Mouse (Mus musculus) hindbrain, embryonic 12.5 days (tissue): ENCODE data around the gene Sorcs3. TPM values are rescaled to one million over a fixed set of nuclear protein-coding genes. Genes with fewer than 3 reads are reported as not detected.

Source experiments
- ATAC-seq: fragments of 200-750 bp; cut with Nextera tagmentation; 2 replicates; pipeline ENCODE4 v1.8.0; 2017; ENCODE audit warnings: moderate TSS enrichment; ENCODE audit not compliant: low FRiP score
- H3K27ac ChIP-seq: fragments of 300-500 bp; sonication (generic); 2 replicates; pipeline ENCODE4 v1.5.1; 2016; ENCODE audit warnings: mild to moderate bottlenecking
- H3K27me3 ChIP-seq: fragments of 300-500 bp; sonication (generic); 2 replicates; pipeline ENCODE4 v1.6.1; 2016; ENCODE audit warnings: mild to moderate bottlenecking
- H3K36me3 ChIP-seq: fragments of 300-500 bp; sonication (generic); 2 replicates; pipeline ENCODE4 v1.6.1; 2016; ENCODE audit warnings: mild to moderate bottlenecking
- H3K4me1 ChIP-seq: fragments of 300-500 bp; sonication (generic); 2 replicates; pipeline ENCODE4 v1.6.1; 2016
- H3K4me2 ChIP-seq: fragments of 300-500 bp; sonication (generic); replicated peaks from 2 replicates; pipeline ENCODE4 v1.6.1; 2016; ENCODE audit warnings: mild to moderate bottlenecking
- H3K4me3 ChIP-seq: fragments of 300-500 bp; sonication (generic); 2 replicates; pipeline ENCODE4 v1.5.1; 2016; ENCODE audit warnings: mild to moderate bottlenecking
- H3K9ac ChIP-seq: fragments of 300-500 bp; sonication (generic); 2 replicates; pipeline ENCODE4 v1.6.1; 2016; ENCODE audit warnings: mild to moderate bottlenecking, moderate library complexity
- H3K9me3 ChIP-seq: fragments of 300-500 bp; sonication (generic); replicated peaks from 2 replicates; pipeline ENCODE4 v1.6.1; 2016; ENCODE audit warnings: mild to moderate bottlenecking
- WGBS: fragments of 180-500 bp; shearing (Covaris S2); methylation state at CpG from one replicate; pipeline ENCODE4 v1.1.7; 2016; 5-methylcytosine and 5-hydroxymethylcytosine counted together
- polyA plus RNA-seq: library from polyadenylated mRNA; unstranded; fragments of >200 nt; fragmentation: Nextera tagmentation; extraction: Ambion mirVana; gene quantifications from 2 replicates; pipeline ENCODE4 v1.2.1, GENCODE M21; 2016

Gene Sorcs3
- polyA plus RNA-seq, 1 experiment from 2014 or later: 7.6 TPM

GRCm38 (mm10) chr19:48338098-48338497 is 132.3 kb downstream of the Sorcs3 start:
- no peak for ATAC-seq
- Histone ChIP-seq H3K9ac (no peak overlapping the region), H3K4me3 (no peak overlapping the region), H3K27me3 (peaks cover 4% of the 10 kb centered on the region; the same call in 1 of the 2 replicates), H3K27ac (no peak overlapping the region), H3K4me2 (no peak overlapping the region), H3K9me3 (no peaks in the 10 kb centered on the region), H3K36me3 (no peaks in the 10 kb centered on the region), H3K4me1 (peaks cover 4% of the 10 kb centered on the region)
- 89% methylated on average over 5 of the region's 5 CpGs for WGBS

- no peak overlapping the region for H3K9ac ChIP-seq
- WGBS: 64% methylated on average over 4 of the region's 4 CpGs
- H3K4me2 ChIP-seq: no peak overlapping the region
- H3K4me1 ChIP-seq: peaks cover 20% of the 10 kb centered on the region
- H3K36me3 ChIP-seq: no peaks in the 10 kb centered on the region
- no peak overlapping the region for H3K27ac ChIP-seq
- no peaks in the 10 kb centered on the region for H3K9me3 ChIP-seq
- no peak overlapping the region for H3K4me3 ChIP-seq
- ATAC-seq: no peak
- H3K27me3 ChIP-seq: peaks cover 4% of the 10 kb centered on the region; the same call in 1 of the 2 replicates
These were observed 136.9 kb downstream of the Sorcs3 start for GRCm38 (mm10) chr19:48342770-48343169.

GRCm38 (mm10) chr19:48343442-48343841 is 137.6 kb downstream of the Sorcs3 start:
- Histone ChIP-seq H3K4me1 (peaks cover 20% of the 10 kb centered on the region), H3K27ac (no peak overlapping the region), H3K4me2 (no peak overlapping the region), H3K36me3 (no peaks in the 10 kb centered on the region), H3K9me3 (no peaks in the 10 kb centered on the region), H3K9ac (no peak overlapping the region), H3K27me3 (peaks cover 4% of the 10 kb centered on the region; the same call in 1 of the 2 replicates), H3K4me3 (no peak overlapping the region)
- WGBS: 6% methylated on average over 7 of the region's 7 CpGs
- peak; percentile 60 for ATAC-seq

- H3K4me2 ChIP-seq: no peak overlapping the region
- H3K27ac ChIP-seq: no peak overlapping the region
- H3K36me3 ChIP-seq: no peaks in the 10 kb centered on the region
- no peak for ATAC-seq
- H3K4me3 ChIP-seq: no peak overlapping the region
- no peaks in the 10 kb centered on the region for H3K27me3 ChIP-seq
- H3K4me1 ChIP-seq: peaks cover 20% of the 10 kb centered on the region
- WGBS: 78% methylated on average over 5 of the region's 5 CpGs
- H3K9me3 ChIP-seq: no peaks in the 10 kb centered on the region
- H3K9ac ChIP-seq: no peak overlapping the region
These were observed 141.3 kb downstream of the Sorcs3 start for GRCm38 (mm10) chr19:48347116-48347515.

GRCm38 (mm10) chr19:48356806-48357205 is 151.0 kb downstream of the Sorcs3 start:
- H3K27me3 ChIP-seq: no peaks in the 10 kb centered on the region
- H3K4me1 ChIP-seq: no peaks in the 10 kb centered on the region
- H3K27ac ChIP-seq: no peak overlapping the region
- no peaks in the 10 kb centered on the region for H3K9me3 ChIP-seq
- 72% methylated on average over 2 of the region's 2 CpGs for WGBS
- H3K9ac ChIP-seq: no peak overlapping the region
- H3K36me3 ChIP-seq: no peaks in the 10 kb centered on the region
- H3K4me2 ChIP-seq: no peak overlapping the region
- no peak for ATAC-seq
- H3K4me3 ChIP-seq: no peak overlapping the region

- 85% methylated on average over 2 of the region's 2 CpGs for WGBS
- H3K9ac ChIP-seq: no peak overlapping the region
These were observed 156.3 kb downstream of the Sorcs3 start for GRCm38 (mm10) chr19:48362167-48362566.

GRCm38 (mm10) chr19:48368056-48368455 is 162.2 kb downstream of the Sorcs3 start:
- Histone ChIP-seq H3K27me3 (no peaks in the 10 kb centered on the region), H3K4me1 (no peaks in the 10 kb centered on the region), H3K27ac (no peak overlapping the region), H3K9ac (no peak overlapping the region), H3K36me3 (no peaks in the 10 kb centered on the region), H3K9me3 (no peaks in the 10 kb centered on the region), H3K4me3 (no peak overlapping the region), H3K4me2 (no peak overlapping the region)
- ATAC-seq: no peak
- WGBS: 37% methylated on average over 10 of the region's 10 CpGs

More at GRCm38 (mm10) chr19:48362167-48362566, 156.3 kb downstream of the Sorcs3 start:
- H3K9me3 ChIP-seq: no peaks in the 10 kb centered on the region
- H3K4me3 ChIP-seq: no peak overlapping the region
- no peaks in the 10 kb centered on the region for H3K4me1 ChIP-seq
- no peak overlapping the region for H3K4me2 ChIP-seq
- H3K27ac ChIP-seq: no peak overlapping the region
- H3K36me3 ChIP-seq: no peaks in the 10 kb centered on the region
- ATAC-seq: no peak
- no peaks in the 10 kb centered on the region for H3K27me3 ChIP-seq

- ATAC-seq: no peak
- H3K4me1 ChIP-seq: no peaks in the 10 kb centered on the region
These were observed 166.0 kb downstream of the Sorcs3 start for GRCm38 (mm10) chr19:48371787-48372186.

GRCm38 (mm10) chr19:48378006-48378540 is 172.2 kb downstream of the Sorcs3 start:
- Histone ChIP-seq H3K4me3 (no peak overlapping the region), H3K27ac (no peak overlapping the region), H3K4me2 (no peak overlapping the region), H3K9me3 (no peaks in the 10 kb centered on the region), H3K27me3 (no peaks in the 10 kb centered on the region), H3K36me3 (no peaks in the 10 kb centered on the region), H3K9ac (no peak overlapping the region), H3K4me1 (no peaks in the 10 kb centered on the region)
- ATAC-seq: no peak
- WGBS: 84% methylated on average over 11 of the region's 11 CpGs

More at GRCm38 (mm10) chr19:48371787-48372186, 166.0 kb downstream of the Sorcs3 start:
- no peak overlapping the region for H3K4me2 ChIP-seq
- no peak overlapping the region for H3K4me3 ChIP-seq
- no peaks in the 10 kb centered on the region for H3K27me3 ChIP-seq
- 90% methylated on average over 9 of the region's 9 CpGs for WGBS
- H3K9ac ChIP-seq: no peak overlapping the region
- no peaks in the 10 kb centered on the region for H3K36me3 ChIP-seq
- H3K27ac ChIP-seq: no peak overlapping the region
- H3K9me3 ChIP-seq: no peaks in the 10 kb centered on the region

- 92% methylated on average over 1 of the region's 1 CpGs for WGBS
These were observed 185.7 kb downstream of the Sorcs3 start for GRCm38 (mm10) chr19:48391551-48391950.

GRCm38 (mm10) chr19:48404774-48405495 is 199.1 kb downstream of the Sorcs3 start:
- Histone ChIP-seq H3K4me3 (no peak overlapping the region), H3K27ac (no peak overlapping the region), H3K27me3 (no peaks in the 10 kb centered on the region), H3K9ac (no peak overlapping the region), H3K4me2 (no peak overlapping the region), H3K9me3 (no peaks in the 10 kb centered on the region), H3K4me1 (peaks cover 6% of the 10 kb centered on the region; the same call in 1 of the 2 replicates), H3K36me3 (no peaks in the 10 kb centered on the region)
- ATAC-seq: no peak
- 49% methylated on average over 7 of the region's 7 CpGs for WGBS

More at GRCm38 (mm10) chr19:48391551-48391950, 185.7 kb downstream of the Sorcs3 start:
- Histone ChIP-seq H3K4me2 (no peak overlapping the region), H3K27me3 (no peaks in the 10 kb centered on the region), H3K9ac (no peak overlapping the region), H3K27ac (no peak overlapping the region), H3K36me3 (no peaks in the 10 kb centered on the region), H3K4me1 (no peaks in the 10 kb centered on the region), H3K4me3 (no peak overlapping the region), H3K9me3 (no peaks in the 10 kb centered on the region)
- no peak for ATAC-seq

GRCm38 (mm10) chr19:48408221-48408620 is 202.4 kb downstream of the Sorcs3 start:
- H3K4me3 ChIP-seq: no peak overlapping the region

GRCm38 (mm10) chr19:48411332-48411731 is 205.5 kb downstream of the Sorcs3 start:
- no peaks in the 10 kb centered on the region for H3K9me3 ChIP-seq
- ATAC-seq: no peak
- 43% methylated on average over 2 of the region's 2 CpGs for WGBS
- no peaks in the 10 kb centered on the region for H3K4me1 ChIP-seq
- H3K9ac ChIP-seq: no peak overlapping the region
- H3K36me3 ChIP-seq: no peaks in the 10 kb centered on the region
- no peak overlapping the region for H3K4me2 ChIP-seq
- H3K27ac ChIP-seq: no peak overlapping the region
- H3K4me3 ChIP-seq: no peak overlapping the region
- no peaks in the 10 kb centered on the region for H3K27me3 ChIP-seq

More at GRCm38 (mm10) chr19:48408221-48408620, 202.4 kb downstream of the Sorcs3 start:
- Histone ChIP-seq H3K4me2 (no peak overlapping the region), H3K27ac (no peak overlapping the region), H3K9ac (no peak overlapping the region), H3K27me3 (no peaks in the 10 kb centered on the region), H3K9me3 (no peaks in the 10 kb centered on the region), H3K36me3 (no peaks in the 10 kb centered on the region), H3K4me1 (peaks cover 6% of the 10 kb centered on the region; the same call in 1 of the 2 replicates)
- 74% methylated on average over 4 of the region's 4 CpGs for WGBS
- ATAC-seq: no peak
